8 mouse cellular contexts compared by ENCODE assay signal in the genomic region with DNA sequence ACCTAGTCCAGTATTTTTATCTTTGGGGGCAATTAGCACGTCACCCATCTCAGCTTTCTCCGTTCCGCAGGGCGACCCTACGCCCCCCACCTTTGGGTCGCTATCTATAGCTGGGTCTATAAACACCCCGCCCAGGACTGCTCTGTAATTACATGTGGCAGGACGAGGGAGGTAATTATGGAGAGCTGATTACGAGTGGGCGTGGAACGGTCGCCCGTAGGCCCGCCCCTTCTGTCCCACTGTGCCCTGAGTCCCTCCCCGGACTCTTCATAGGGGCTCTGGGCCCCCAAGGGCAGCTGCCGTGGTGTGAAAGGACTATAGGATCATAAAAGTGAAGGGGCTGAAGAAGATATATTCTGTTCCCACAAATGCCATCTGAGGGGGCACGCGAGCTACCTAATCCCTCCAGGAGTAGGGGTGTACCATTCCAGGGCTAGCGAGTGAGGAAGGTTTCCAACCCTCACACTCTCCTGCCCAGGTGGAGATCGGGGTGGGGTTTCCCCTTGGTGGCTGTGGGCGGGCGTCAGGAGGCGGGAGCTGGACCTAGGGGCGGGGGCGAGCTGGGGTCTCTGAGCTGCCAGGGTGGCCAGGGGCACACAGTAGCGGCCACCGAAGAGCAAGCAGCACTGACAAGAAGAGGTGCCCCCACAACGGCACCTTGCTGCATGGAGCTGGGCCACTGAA. TPM values are rescaled to one million over a fixed set of nuclear protein-coding genes. Genes with fewer than 3 reads are reported as not detected.
DNase-seq lines count a peak whose midpoint lies in the region; ATAC-seq lines count a peak whose summit lies in the region.

Gene Col11a2 (plus strand): TSS at position 560 of the 684 bp plus-strand sequence.

- peak within 1 kb of the TSS; percentile 46 for H3K4me3 ChIP-seq in embryonic facial prominence, embryonic 10.5 days
- H3K4me3 ChIP-seq in hindbrain, embryonic 11.5 days (ENCODE audit: low read depth, low read length), result no peak within 1 kb of the TSS
- peak within 1 kb of the TSS; percentile 38 for H3K4me3 ChIP-seq in limb, embryonic 12.5 days (replicated peaks)

- DNase-seq in kidney, postnatal 14 days, result peak; percentile 22
- no peak for DNase-seq in kidney, postnatal 36 days
- DNase-seq in embryonic facial prominence, embryonic 10.5 days (ENCODE audit: low spot score), result peak; percentile 40
- no peak for DNase-seq in hindbrain, embryonic 11.5 days (ENCODE audit: low spot score)
- DNase-seq in retina, embryonic 14.5 days (ENCODE audit: low spot score), result peak; percentile 42
- DNase-seq in kidney, postnatal 10 days, result no peak

- H3K9me3 ChIP-seq in embryonic facial prominence, embryonic 10.5 days, result no peaks in the 10 kb centered on the region
- no peaks in the 10 kb centered on the region for H3K9me3 ChIP-seq in hindbrain, embryonic 11.5 days (ENCODE audit: control insufficient read depth, low read length)
- H3K9me3 ChIP-seq in limb, embryonic 12.5 days, result no peaks in the 10 kb centered on the region

- ATAC-seq in hindbrain, embryonic 11.5 days (ENCODE audit: low FRiP score), result peak; percentile 54
- peak; percentile 35; the same call in 1 of the 2 replicates for ATAC-seq in limb, embryonic 12.5 days (ENCODE audit: insufficient number of reproducible peaks, insufficient read depth, low FRiP score, low TSS enrichment, low read depth)
- no peak for ATAC-seq in erythroblast, adult 5-6 weeks (replicated peaks; ENCODE audit: low FRiP score, poor library complexity, severe bottlenecking)

- peak within 1 kb of the TSS; percentile 33 for H3K4me2 ChIP-seq in hindbrain, embryonic 11.5 days (replicated peaks; ENCODE audit: low read depth, low read length)
- peak within 1 kb of the TSS; percentile 58 for H3K4me2 ChIP-seq in limb, embryonic 12.5 days

- H3K4me1 ChIP-seq in embryonic facial prominence, embryonic 10.5 days, result peaks cover 46% of the 10 kb centered on the region
- H3K4me1 ChIP-seq in hindbrain, embryonic 11.5 days (replicated peaks; ENCODE audit: control insufficient read depth, insufficient read depth, low read length), result peaks cover 13% of the 10 kb centered on the region
- peaks cover 50% of the 10 kb centered on the region for H3K4me1 ChIP-seq in limb, embryonic 12.5 days (replicated peaks)

- 12% methylated on average over 28 of the region's 28 CpGs for WGBS in embryonic facial prominence, embryonic 10.5 days
- 16% methylated on average over 28 of the region's 28 CpGs for WGBS in hindbrain, embryonic 11.5 days
- WGBS in limb, embryonic 12.5 days, result 5% methylated on average over 28 of the region's 28 CpGs

- H3K9ac ChIP-seq in hindbrain, embryonic 11.5 days (ENCODE audit: low read depth, low read length), result peak within 1 kb of the TSS; percentile 23
- H3K9ac ChIP-seq in limb, embryonic 12.5 days (replicated peaks), result peak within 1 kb of the TSS; percentile 48

- peaks cover 46% of the 10 kb centered on the region for H3K36me3 ChIP-seq in embryonic facial prominence, embryonic 10.5 days (replicated peaks)
- H3K36me3 ChIP-seq in hindbrain, embryonic 11.5 days (ENCODE audit: control insufficient read depth, insufficient read depth, low read length), result peaks cover 3% of the 10 kb centered on the region; the same call in 1 of the 2 replicates
- H3K36me3 ChIP-seq in limb, embryonic 12.5 days, result peaks cover 41% of the 10 kb centered on the region

- H3K27ac ChIP-seq in embryonic facial prominence, embryonic 10.5 days (replicated peaks), result peak within 1 kb of the TSS; percentile 32; the same call in 1 of the 2 replicates
- H3K27ac ChIP-seq in hindbrain, embryonic 11.5 days (ENCODE audit: low read depth, low read length), result no peak within 1 kb of the TSS
- H3K27ac ChIP-seq in limb, embryonic 12.5 days, result peak within 1 kb of the TSS; percentile 77

- H3K27me3 ChIP-seq in embryonic facial prominence, embryonic 10.5 days (replicated peaks; ENCODE audit: low read depth, poor library complexity, severe bottlenecking), result peaks cover 47% of the 10 kb centered on the region
- H3K27me3 ChIP-seq in hindbrain, embryonic 11.5 days (ENCODE audit: control insufficient read depth, insufficient read depth, low read length), result no peaks in the 10 kb centered on the region
- peaks cover 52% of the 10 kb centered on the region for H3K27me3 ChIP-seq in limb, embryonic 12.5 days

RNA-seq across cellular contexts. Expression of gene Col11a2, which starts in this region (rescaled TPM):
- polyA plus RNA-seq in embryonic facial prominence, embryonic 10.5 days (2016; fragmentation: Nextera tagmentation; extraction: Ambion mirVana), result 1.0 and 1.2 TPM in 2 replicates
- polyA plus RNA-seq in hindbrain, embryonic 11.5 days (2014; fragmentation: Nextera tagmentation; extraction: Ambion mirVana), result 0.91 and 1.4 TPM in 2 replicates
- polyA plus RNA-seq in limb, embryonic 12.5 days (2016; fragmentation: Nextera tagmentation; extraction: Ambion mirVana), result 17.5 and 31.9 TPM in 2 replicates
- total RNA-seq in erythroblast, adult 5-6 weeks (2015; ENCODE audit: low replicate concordance), result 1.3 TPM in 1 of 2 replicates, not detected in the other
- 4.3 and 7.0 TPM in 2 replicates for total RNA-seq in erythroblast, adult 5-6 weeks (2017; ENCODE audit: low replicate concordance)

Comparison
In these comparisons a context has a peak if more than half of its experiments do, and no peak if none do; other contexts are left out.
1. DNase-seq: peak in kidney, postnatal 14 days (single experiment), embryonic facial prominence, embryonic 10.5 days (single experiment) and retina, embryonic 14.5 days (single experiment); none in kidney, postnatal 36 days (0 of 2), hindbrain, embryonic 11.5 days (single experiment) and kidney, postnatal 10 days (single experiment).